Mouse (Mus musculus): ENCODE results near the gene Iqcf6. TPM values are rescaled to one million over a fixed set of nuclear protein-coding genes. Genes with fewer than 3 reads are reported as not detected.
"Not testable (repeated sequence)": the region's sequence is repeated elsewhere in the genome, so short reads cannot be mapped to it uniquely, and the experiment has no call there.

Iqcf6 gene
- polyA plus RNA-seq, 1 experiment: 85.6 TPM

- peaks cover 2% of the 10 kb centered on the region; the same call in 1 of the 2 replicates for H3K4me1 ChIP-seq (ENCODE audit: control insufficient read depth, insufficient read depth, low read length)
- H3K27ac ChIP-seq (ENCODE audit: control insufficient read depth, insufficient read depth, low read depth, low read length): no peak overlapping the region
- H3K27me3 ChIP-seq (ENCODE audit: control insufficient read depth, insufficient read depth, low read length): no peaks in the 10 kb centered on the region
- H3K4me3 ChIP-seq (ENCODE audit: control insufficient read depth, low read depth, low read length): peak overlapping the region; percentile 72
- TF ChIP-seq CTCF (IDR thresholded peaks at IDR 0.05; ENCODE audit: control insufficient read depth, insufficient read depth, insufficient replicate concordance, low read depth, low read length) (no peak), POLR2A (IDR thresholded peaks at IDR 0.05; ENCODE audit: control insufficient read depth, low read depth, low read length) (no peak)
- H3K36me3 ChIP-seq (ENCODE audit: control insufficient read depth, insufficient read depth, low read length): no peaks in the 10 kb centered on the region
Observed at GRCm38 (mm10) chr9:106610727-106611126, 15.7 kb upstream of the Iqcf6 start.

GRCm38 (mm10) chr9:106613951-106614350, 12.4 kb upstream of the Iqcf6 start:
- no peak for TF ChIP-seq CTCF (IDR thresholded peaks at IDR 0.05; ENCODE audit: control insufficient read depth, insufficient read depth, insufficient replicate concordance, low read depth, low read length)
- no peak for TF ChIP-seq POLR2A (IDR thresholded peaks at IDR 0.05; ENCODE audit: control insufficient read depth, low read depth, low read length)
- H3K4me3 ChIP-seq (ENCODE audit: control insufficient read depth, low read depth, low read length): no peak overlapping the region
- H3K36me3 ChIP-seq (ENCODE audit: control insufficient read depth, insufficient read depth, low read length): no peaks in the 10 kb centered on the region
- H3K4me1 ChIP-seq (ENCODE audit: control insufficient read depth, insufficient read depth, low read length): peaks cover 2% of the 10 kb centered on the region; the same call in 1 of the 2 replicates
- no peak overlapping the region for H3K27ac ChIP-seq (ENCODE audit: control insufficient read depth, insufficient read depth, low read depth, low read length)
- no peaks in the 10 kb centered on the region for H3K27me3 ChIP-seq (ENCODE audit: control insufficient read depth, insufficient read depth, low read length)

GRCm38 (mm10) chr9:106614616-106615015, 11.8 kb upstream of the Iqcf6 start:
- H3K27me3 ChIP-seq (ENCODE audit: control insufficient read depth, insufficient read depth, low read length): no peaks in the 10 kb centered on the region
- no peak for TF ChIP-seq POLR2A (IDR thresholded peaks at IDR 0.05; ENCODE audit: control insufficient read depth, low read depth, low read length)
- no peak for TF ChIP-seq CTCF (IDR thresholded peaks at IDR 0.05; ENCODE audit: control insufficient read depth, insufficient read depth, insufficient replicate concordance, low read depth, low read length)
- no peak overlapping the region for H3K27ac ChIP-seq (ENCODE audit: control insufficient read depth, insufficient read depth, low read depth, low read length)
- peaks cover 2% of the 10 kb centered on the region; the same call in 1 of the 2 replicates for H3K4me1 ChIP-seq (ENCODE audit: control insufficient read depth, insufficient read depth, low read length)
- H3K4me3 ChIP-seq (ENCODE audit: control insufficient read depth, low read depth, low read length): no peak overlapping the region; the same call in 1 of the 2 replicates
- no peaks in the 10 kb centered on the region for H3K36me3 ChIP-seq (ENCODE audit: control insufficient read depth, insufficient read depth, low read length)

- H3K27me3 ChIP-seq (ENCODE audit: control insufficient read depth, insufficient read depth, low read length): no peaks in the 10 kb centered on the region
- H3K4me1 ChIP-seq (ENCODE audit: control insufficient read depth, insufficient read depth, low read length): peaks cover 2% of the 10 kb centered on the region; the same call in 1 of the 2 replicates
- TF ChIP-seq POLR2A (IDR thresholded peaks at IDR 0.05; ENCODE audit: control insufficient read depth, low read depth, low read length): no peak
- no peak overlapping the region for H3K4me3 ChIP-seq (ENCODE audit: control insufficient read depth, low read depth, low read length)
- H3K27ac ChIP-seq (ENCODE audit: control insufficient read depth, insufficient read depth, low read depth, low read length): no peak overlapping the region
- no peaks in the 10 kb centered on the region for H3K36me3 ChIP-seq (ENCODE audit: control insufficient read depth, insufficient read depth, low read length)
Observed at GRCm38 (mm10) chr9:106616306-106616705, 10.1 kb upstream of the Iqcf6 start.

GRCm38 (mm10) chr9:106617496-106617895, 8.9 kb upstream of the Iqcf6 start:
- Histone ChIP-seq H3K4me3 (ENCODE audit: control insufficient read depth, low read depth, low read length) (no peak overlapping the region), H3K36me3 (ENCODE audit: control insufficient read depth, insufficient read depth, low read length) (no peaks in the 10 kb centered on the region), H3K27me3 (ENCODE audit: control insufficient read depth, insufficient read depth, low read length) (no peaks in the 10 kb centered on the region), H3K4me1 (ENCODE audit: control insufficient read depth, insufficient read depth, low read length) (peaks cover 2% of the 10 kb centered on the region; the same call in 1 of the 2 replicates), H3K27ac (ENCODE audit: control insufficient read depth, insufficient read depth, low read depth, low read length) (no peak overlapping the region)
- TF ChIP-seq CTCF (IDR thresholded peaks at IDR 0.05; ENCODE audit: control insufficient read depth, insufficient read depth, insufficient replicate concordance, low read depth, low read length): no peak
- no peak for TF ChIP-seq POLR2A (IDR thresholded peaks at IDR 0.05; ENCODE audit: control insufficient read depth, low read depth, low read length)

- not testable (repeated sequence) for H3K27ac ChIP-seq (ENCODE audit: control insufficient read depth, insufficient read depth, low read depth, low read length); H3K4me1 ChIP-seq (ENCODE audit: control insufficient read depth, insufficient read depth, low read length); H3K27me3 ChIP-seq (ENCODE audit: control insufficient read depth, insufficient read depth, low read length); H3K36me3 ChIP-seq (ENCODE audit: control insufficient read depth, insufficient read depth, low read length)
- peak overlapping the region; percentile 76 for H3K4me3 ChIP-seq (ENCODE audit: control insufficient read depth, low read depth, low read length)
Observed at GRCm38 (mm10) chr9:106627796-106628195, 1.4 kb downstream of the Iqcf6 start.

GRCm38 (mm10) chr9:106632185-106632584, 5.8 kb downstream of the Iqcf6 start:
- Histone ChIP-seq H3K4me1 (ENCODE audit: control insufficient read depth, insufficient read depth, low read length) (no peaks in the 10 kb centered on the region), H3K27me3 (ENCODE audit: control insufficient read depth, insufficient read depth, low read length) (no peaks in the 10 kb centered on the region), H3K36me3 (ENCODE audit: control insufficient read depth, insufficient read depth, low read length) (no peaks in the 10 kb centered on the region), H3K4me3 (ENCODE audit: control insufficient read depth, low read depth, low read length) (no peak overlapping the region), H3K27ac (ENCODE audit: control insufficient read depth, insufficient read depth, low read depth, low read length) (no peak overlapping the region)
- no peak for TF ChIP-seq POLR2A (IDR thresholded peaks at IDR 0.05; ENCODE audit: control insufficient read depth, low read depth, low read length)
- no peak for TF ChIP-seq CTCF (IDR thresholded peaks at IDR 0.05; ENCODE audit: control insufficient read depth, insufficient read depth, insufficient replicate concordance, low read depth, low read length)

- no peaks in the 10 kb centered on the region for H3K36me3 ChIP-seq (ENCODE audit: control insufficient read depth, insufficient read depth, low read length)
- H3K27ac ChIP-seq (ENCODE audit: control insufficient read depth, insufficient read depth, low read depth, low read length): no peak overlapping the region
- TF ChIP-seq CTCF (IDR thresholded peaks at IDR 0.05; ENCODE audit: control insufficient read depth, insufficient read depth, insufficient replicate concordance, low read depth, low read length): no peak
- TF ChIP-seq POLR2A (IDR thresholded peaks at IDR 0.05; ENCODE audit: control insufficient read depth, low read depth, low read length): no peak
Observed at GRCm38 (mm10) chr9:106638154-106638553, 11.8 kb downstream of the Iqcf6 start.

More at GRCm38 (mm10) chr9:106638154-106638553, 11.8 kb downstream of the Iqcf6 start:
- H3K4me1 ChIP-seq (ENCODE audit: control insufficient read depth, insufficient read depth, low read length): no peaks in the 10 kb centered on the region
- H3K27me3 ChIP-seq (ENCODE audit: control insufficient read depth, insufficient read depth, low read length): no peaks in the 10 kb centered on the region
- H3K4me3 ChIP-seq (ENCODE audit: control insufficient read depth, low read depth, low read length): no peak overlapping the region
